Mouse (Mus musculus) lung, embryonic 16.5 days (tissue): Measurements from ENCODE around the gene Ghrl. TPM values are rescaled to one million over a fixed set of nuclear protein-coding genes. Genes with fewer than 3 reads are reported as not detected.

Experiments used
- ATAC-seq: fragments of 200-750 bp; cut with Nextera tagmentation; 2 replicates; pipeline ENCODE4 v1.8.0; 2017; ENCODE audit warnings: low read depth, mild to moderate bottlenecking, moderate library complexity
- H3K27ac ChIP-seq: fragments of 300-500 bp; sonication (generic); 2 replicates; pipeline ENCODE4 v1.5.1; 2014; ENCODE audit warnings: mild to moderate bottlenecking, control low read depth, low read length
- H3K27me3 ChIP-seq: fragments of 300-500 bp; sonication (generic); 2 replicates; pipeline ENCODE4 v1.6.1; 2014; ENCODE audit warnings: low read depth, low read length, mixed read lengths; ENCODE audit not compliant: control insufficient read depth, insufficient read depth
- H3K36me3 ChIP-seq: fragments of 300-500 bp; sonication (generic); 2 replicates; pipeline ENCODE4 v1.6.1; 2014; ENCODE audit warnings: low read length; ENCODE audit not compliant: control insufficient read depth, insufficient read depth
- H3K4me1 ChIP-seq: fragments of 300-500 bp; sonication (generic); replicated peaks from 2 replicates; pipeline ENCODE4 v1.6.1; 2014; ENCODE audit warnings: low read length, mixed read lengths; ENCODE audit not compliant: control insufficient read depth, insufficient read depth
- H3K4me2 ChIP-seq: fragments of 300-500 bp; sonication (generic); 2 replicates; pipeline ENCODE4 v1.6.1; 2014; ENCODE audit warnings: low read depth, low read length, control low read depth
- H3K4me3 ChIP-seq: fragments of 300-500 bp; sonication (generic); 2 replicates; pipeline ENCODE4 v1.5.1; 2014; ENCODE audit warnings: mild to moderate bottlenecking, low read length, control low read depth
- H3K9ac ChIP-seq: fragments of 300-500 bp; sonication (generic); 2 replicates; pipeline ENCODE4 v1.6.1; 2014; ENCODE audit warnings: low read length, control low read depth
- H3K9me3 ChIP-seq: fragments of 300-500 bp; sonication (generic); 2 replicates; pipeline ENCODE4 v1.6.1; 2016; ENCODE audit warnings: low read length; ENCODE audit not compliant: control insufficient read depth
- WGBS: fragments of 180-500 bp; shearing (Covaris S2); extraction: QIAGEN DNeasy Blood & Tissue Kit; methylation state at CpG from one replicate; pipeline ENCODE4 v1.1.7; 2014; 5-methylcytosine and 5-hydroxymethylcytosine counted together
- polyA plus RNA-seq: library from polyadenylated mRNA; unstranded; fragments of >200 nt; fragmentation: Nextera tagmentation; extraction: Ambion mirVana; gene quantifications from 2 replicates; pipeline ENCODE4 v1.2.1, GENCODE M21; 2015

Ghrl gene
- polyA plus RNA-seq, result not detected in 2 replicates

DNA sequence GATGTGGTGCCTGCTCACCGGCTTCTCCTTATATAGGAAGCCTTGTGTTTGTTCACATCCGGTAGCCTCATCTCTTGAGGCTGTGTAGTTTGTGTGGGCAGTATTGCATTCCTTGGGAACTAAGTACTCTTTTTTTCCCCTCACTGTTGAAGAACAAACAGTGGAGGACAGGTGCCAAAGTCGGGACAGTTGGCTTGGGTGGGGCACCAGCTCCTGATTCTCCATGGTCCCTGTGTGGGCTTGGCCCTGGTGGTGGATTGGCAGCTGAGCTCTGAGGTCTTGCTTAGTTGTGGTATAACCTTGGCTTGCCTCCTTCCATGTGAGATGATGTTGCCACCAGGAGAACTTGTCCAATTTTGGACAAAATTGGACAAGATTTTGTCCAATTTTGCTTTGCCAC lies at the start of gene Ghrl:
TSS of gene Ghrl (minus strand) at position 3 of the 400 bp plus-strand sequence.
- H3K27ac ChIP-seq, result no peak within 1 kb of the TSS

DNA sequence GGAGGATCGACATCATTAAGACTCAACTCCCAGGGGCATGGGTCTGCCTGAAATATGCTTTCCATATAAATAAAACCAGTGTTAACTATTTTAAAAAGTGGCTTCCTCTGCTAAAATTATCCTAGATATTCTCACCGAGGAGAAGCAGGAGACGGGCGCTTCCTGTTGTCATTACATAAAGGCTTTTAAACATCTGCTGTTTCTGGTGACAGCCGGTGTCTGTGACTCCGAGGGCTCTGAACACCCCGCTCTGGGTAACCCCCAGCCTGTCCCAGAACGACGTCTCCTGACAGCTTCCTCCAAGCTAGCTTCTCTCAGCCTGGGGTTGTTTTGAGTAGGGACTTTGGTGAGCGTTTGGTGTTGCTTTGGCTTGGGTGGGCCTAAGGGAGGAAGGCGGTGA lies 49.1 kb upstream of the Ghrl start:
- H3K36me3 ChIP-seq, result no peaks in the 10 kb centered on the region
- WGBS, result 30% methylated on average over 11 of the region's 11 CpGs
- no peak overlapping the region for H3K4me2 ChIP-seq
- ATAC-seq, result no peak
- no peaks in the 10 kb centered on the region for H3K27me3 ChIP-seq
- no peak overlapping the region for H3K4me3 ChIP-seq
- no peak overlapping the region for H3K27ac ChIP-seq
- H3K9ac ChIP-seq, result no peak overlapping the region
- H3K9me3 ChIP-seq, result no peaks in the 10 kb centered on the region
- no peaks in the 10 kb centered on the region for H3K4me1 ChIP-seq

More for the DNA sequence above, at the start of gene Ghrl:
- no peak for ATAC-seq
- Histone ChIP-seq H3K36me3 (peaks cover 10% of the 10 kb centered on the region), H3K4me3 (no peak within 1 kb of the TSS), H3K4me1 (no peaks in the 10 kb centered on the region), H3K9ac (no peak within 1 kb of the TSS), H3K4me2 (no peak within 1 kb of the TSS), H3K9me3 (no peaks in the 10 kb centered on the region), H3K27me3 (no peaks in the 10 kb centered on the region)
- 64% methylated on average over 3 of the region's 3 CpGs for whole genome bisulfite sequencing

DNA sequence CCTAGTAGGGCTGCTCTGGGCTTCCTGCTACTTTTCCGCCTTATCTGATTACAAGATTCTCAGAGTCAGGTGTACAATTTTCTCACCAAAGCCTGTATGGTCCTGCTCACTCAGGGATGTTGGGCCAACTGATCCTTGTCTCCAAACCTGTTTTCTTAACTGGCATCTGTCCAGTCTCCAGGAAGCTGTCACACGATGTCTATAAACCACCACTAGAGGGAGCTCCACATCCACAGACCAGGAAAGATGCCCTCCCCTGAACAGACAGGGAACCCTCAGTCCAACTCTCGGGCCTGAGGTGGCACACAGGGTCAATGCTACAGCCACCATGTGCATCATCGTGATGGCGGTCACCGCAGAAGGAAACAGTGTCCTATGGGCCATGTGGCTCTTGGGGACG lies 42.0 kb upstream of the Ghrl start:
- Histone ChIP-seq H3K4me2 (no peak overlapping the region), H3K36me3 (no peaks in the 10 kb centered on the region), H3K4me3 (no peak overlapping the region), H3K4me1 (no peaks in the 10 kb centered on the region), H3K27ac (no peak overlapping the region), H3K27me3 (no peaks in the 10 kb centered on the region), H3K9me3 (no peaks in the 10 kb centered on the region), H3K9ac (no peak overlapping the region)
- ATAC-seq, result no peak
- 20% methylated on average over 7 of the region's 7 CpGs for WGBS

- no peaks in the 10 kb centered on the region for H3K4me1 ChIP-seq
- ATAC-seq, result no peak
- H3K36me3 ChIP-seq, result no peaks in the 10 kb centered on the region
- no peak overlapping the region for H3K9ac ChIP-seq
- no peak overlapping the region for H3K27ac ChIP-seq
- no peak overlapping the region for H3K4me2 ChIP-seq
- WGBS, result 56% methylated on average over 17 of the region's 17 CpGs
- H3K27me3 ChIP-seq, result peaks cover 14% of the 10 kb centered on the region
- H3K9me3 ChIP-seq, result no peaks in the 10 kb centered on the region
- no peak overlapping the region for H3K4me3 ChIP-seq
These were observed 29.5 kb upstream of the Ghrl start for GRCm38 (mm10) chr6:113749119-113749685.

DNA sequence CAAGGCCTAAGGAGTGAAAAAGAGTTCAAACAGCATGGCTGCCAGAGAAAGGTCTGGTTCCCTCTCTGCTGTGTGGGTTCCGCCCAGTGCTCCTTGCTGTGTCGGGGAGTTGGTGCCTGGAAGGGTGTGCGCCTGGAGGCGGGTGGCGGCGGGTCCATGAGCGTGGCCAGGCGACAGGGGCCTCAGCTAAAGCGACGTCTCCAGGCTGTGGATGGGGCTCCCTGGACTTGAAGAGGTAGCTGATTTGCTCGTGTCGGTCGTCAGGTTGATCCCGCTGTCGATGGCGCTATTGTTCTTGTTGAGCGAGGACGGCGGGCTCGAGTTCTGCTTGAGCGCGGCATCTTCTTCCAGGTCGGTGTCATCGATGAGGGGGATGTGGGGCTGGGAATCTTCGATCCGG lies 28.7 kb upstream of the Ghrl start:
- Histone ChIP-seq H3K4me1 (no peaks in the 10 kb centered on the region), H3K27me3 (peaks cover 14% of the 10 kb centered on the region), H3K27ac (no peak overlapping the region), H3K9ac (no peak overlapping the region), H3K36me3 (no peaks in the 10 kb centered on the region), H3K4me3 (no peak overlapping the region), H3K9me3 (no peaks in the 10 kb centered on the region), H3K4me2 (no peak overlapping the region; the same call in 1 of the 2 replicates)
- WGBS, result 33% methylated on average over 26 of the region's 26 CpGs
- ATAC-seq, result no peak

DNA sequence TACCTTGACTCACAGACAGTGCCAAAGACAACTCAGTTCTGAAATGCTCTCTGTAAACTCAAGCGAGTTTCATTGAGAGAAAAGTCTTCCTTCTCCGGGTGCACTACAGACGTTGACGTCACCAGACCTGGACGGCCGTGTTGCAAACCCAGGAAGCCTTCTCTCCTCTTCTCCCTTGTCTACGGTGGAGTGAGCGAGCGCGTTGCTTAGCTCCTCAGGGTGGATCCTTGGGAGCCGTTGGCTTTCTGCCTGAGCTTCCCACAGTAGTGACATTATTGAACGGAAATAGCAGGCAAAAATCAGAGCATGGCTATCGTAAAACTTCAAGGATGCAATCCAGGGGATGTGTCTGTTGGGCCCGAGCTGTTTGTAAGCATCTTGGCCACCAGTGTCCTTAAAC lies 27.6 kb upstream of the Ghrl start:
- no peaks in the 10 kb centered on the region for H3K9me3 ChIP-seq
- 81% methylated on average over 14 of the region's 14 CpGs for WGBS
- H3K27ac ChIP-seq, result no peak overlapping the region
- no peaks in the 10 kb centered on the region for H3K36me3 ChIP-seq
- no peaks in the 10 kb centered on the region for H3K4me1 ChIP-seq
- H3K4me3 ChIP-seq, result no peak overlapping the region
- H3K4me2 ChIP-seq, result no peak overlapping the region
- H3K27me3 ChIP-seq, result peaks cover 14% of the 10 kb centered on the region
- no peak overlapping the region for H3K9ac ChIP-seq
- no peak for ATAC-seq

GRCm38 (mm10) chr6:113745117-113745516 lies 25.4 kb upstream of the Ghrl start:
- Histone ChIP-seq H3K4me1 (no peaks in the 10 kb centered on the region; the same call in 1 of the 2 replicates), H3K4me2 (no peak overlapping the region), H3K27me3 (peaks cover 14% of the 10 kb centered on the region), H3K4me3 (no peak overlapping the region), H3K27ac (no peak overlapping the region), H3K9ac (no peak overlapping the region), H3K36me3 (no peaks in the 10 kb centered on the region), H3K9me3 (no peaks in the 10 kb centered on the region)
- ATAC-seq, result no peak

- 39% methylated on average over 1 of the region's 1 CpGs for WGBS
These were observed 23.4 kb upstream of the Ghrl start for GRCm38 (mm10) chr6:113743111-113743510.

DNA sequence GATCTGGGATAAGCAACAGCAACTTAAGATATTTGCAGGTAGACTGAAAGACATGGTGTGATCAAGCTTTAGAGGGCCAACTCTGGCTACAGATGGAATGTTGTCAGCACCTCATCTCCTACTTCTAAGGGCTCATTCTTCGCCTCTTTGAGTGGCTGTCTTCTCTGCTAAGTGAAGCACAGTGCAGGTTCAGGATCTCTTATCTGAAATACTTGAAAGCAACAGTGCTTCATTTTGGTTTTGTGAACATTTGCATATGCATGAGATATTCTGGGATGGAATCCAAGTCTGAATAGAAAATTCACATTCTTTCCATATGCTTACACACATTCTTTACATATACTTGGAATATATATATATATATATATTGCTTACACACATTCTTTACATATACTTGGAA lies 22.6 kb upstream of the Ghrl start:
- Histone ChIP-seq H3K36me3 (0 out of 2 replicates have a peak, but pooled peaks cover 2% of the 10 kb centered on the region), H3K4me2 (no peak overlapping the region), H3K27ac (no peak overlapping the region), H3K27me3 (peaks cover 1% of the 10 kb centered on the region), H3K4me1 (peaks cover 7% of the 10 kb centered on the region), H3K9me3 (no peaks in the 10 kb centered on the region), H3K4me3 (no peak overlapping the region), H3K9ac (no peak overlapping the region)
- no peak for ATAC-seq
- WGBS, result 53% methylated on average over 1 of the region's 1 CpGs

More at GRCm38 (mm10) chr6:113743111-113743510, 23.4 kb upstream of the Ghrl start:
- no peak overlapping the region for H3K4me3 ChIP-seq
- ATAC-seq, result no peak
- H3K36me3 ChIP-seq, result no peaks in the 10 kb centered on the region
- peaks cover 7% of the 10 kb centered on the region for H3K4me1 ChIP-seq
- H3K9me3 ChIP-seq, result no peaks in the 10 kb centered on the region
- peaks cover 6% of the 10 kb centered on the region for H3K27me3 ChIP-seq
- H3K4me2 ChIP-seq, result no peak overlapping the region
- no peak overlapping the region for H3K27ac ChIP-seq
- no peak overlapping the region for H3K9ac ChIP-seq

DNA sequence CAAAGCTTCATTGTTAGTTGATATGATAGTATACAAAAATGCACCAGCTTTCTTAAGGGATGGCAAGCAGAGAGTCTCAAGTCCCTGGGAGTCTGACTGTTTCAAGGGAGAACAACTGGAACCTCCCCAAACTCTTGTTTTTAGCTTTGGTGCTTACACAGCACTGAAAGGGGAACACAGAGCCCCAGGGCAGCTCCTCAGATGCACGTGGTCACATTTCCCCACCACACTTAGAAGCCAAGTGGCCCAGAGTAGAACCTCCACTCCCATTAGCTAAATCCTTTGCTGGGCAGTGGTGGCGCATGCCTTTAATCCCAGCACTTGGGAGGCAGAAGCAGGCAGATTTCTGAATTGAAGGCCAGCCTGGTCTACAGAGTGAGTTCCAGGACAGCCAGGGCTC lies 21.7 kb upstream of the Ghrl start:
- 0 out of 2 replicates have a peak, but pooled peaks cover 2% of the 10 kb centered on the region for H3K36me3 ChIP-seq
- H3K4me1 ChIP-seq, result peaks cover 7% of the 10 kb centered on the region
- H3K9ac ChIP-seq, result no peak overlapping the region
- no peak overlapping the region for H3K4me2 ChIP-seq
- WGBS, result 67% methylated on average over 2 of the region's 2 CpGs
- H3K4me3 ChIP-seq, result no peak overlapping the region
- H3K9me3 ChIP-seq, result no peaks in the 10 kb centered on the region
- H3K27ac ChIP-seq, result no peak overlapping the region
- no peaks in the 10 kb centered on the region; the same call in 1 of the 2 replicates for H3K27me3 ChIP-seq
- no peak for ATAC-seq
